Mouse (Mus musculus) forebrain, postnatal 0 days (tissue): ENCODE data around the gene Spindoc. TPM values are rescaled to one million over a fixed set of nuclear protein-coding genes. Genes with fewer than 3 reads are reported as not detected.
A peak's percentile ranks its signal among the peaks of the same experiment; 100 is the strongest.

Experiments
- ATAC-seq: fragments of 200-750 bp; cut with Nextera tagmentation; 2 replicates; pipeline ENCODE4 v1.8.0; 2017; ENCODE audit warnings: mild to moderate bottlenecking, moderate library complexity
- DNase-seq: peaks from one replicate; pipeline ENCODE4 v3.0.0-alpha.2; 2015
- H3K27ac ChIP-seq: fragments of 300-500 bp; sonication (generic); 2 replicates; pipeline ENCODE4 v1.5.1; 2014; ENCODE audit warnings: low read depth, mild to moderate bottlenecking, antibody characterized with exemption, low read length, moderate library complexity, mixed read lengths
- H3K27me3 ChIP-seq: fragments of 300-500 bp; sonication (generic); 2 replicates; pipeline ENCODE4 v1.6.1; 2014; ENCODE audit warnings: mild to moderate bottlenecking, low read length, mixed read lengths; ENCODE audit not compliant: insufficient read depth
- H3K36me3 ChIP-seq: fragments of 300-500 bp; sonication (generic); 2 replicates; pipeline ENCODE4 v1.6.1; 2014; ENCODE audit warnings: mild to moderate bottlenecking, moderate library complexity; ENCODE audit not compliant: insufficient read depth
- H3K4me1 ChIP-seq: fragments of 300-500 bp; sonication (generic); 2 replicates; pipeline ENCODE4 v1.6.1; 2014; ENCODE audit warnings: antibody characterized with exemption; ENCODE audit not compliant: insufficient read depth
- H3K4me2 ChIP-seq: fragments of 300-500 bp; sonication (generic); 2 replicates; pipeline ENCODE4 v1.6.1; 2014; ENCODE audit warnings: low read depth, mild to moderate bottlenecking, moderate library complexity
- H3K4me3 ChIP-seq: fragments of 300-500 bp; sonication (generic); 2 replicates; pipeline ENCODE4 v1.5.1; 2014; ENCODE audit warnings: low read depth, low read length, mixed read lengths
- H3K9ac ChIP-seq: fragments of 300-500 bp; sonication (generic); 2 replicates; pipeline ENCODE4 v1.6.1; 2014; ENCODE audit warnings: mild to moderate bottlenecking
- H3K9me3 ChIP-seq: fragments of 300-500 bp; sonication (generic); 2 replicates; pipeline ENCODE4 v1.6.1; 2016; ENCODE audit warnings: low read length
- CTCF ChIP-seq: sonication (generic); IDR thresholded peaks from 2 replicates; pipeline ENCODE4 v1.5.1; 2016; ENCODE audit warnings: antibody characterized with exemption, control low read depth, low read depth
- WGBS: fragments of 180-500 bp; shearing (Covaris S2); extraction: QIAGEN DNeasy Blood & Tissue Kit; methylation state at CpG from one replicate; pipeline ENCODE4 v1.1.7; 2014; 5-methylcytosine and 5-hydroxymethylcytosine counted together
- polyA plus RNA-seq: library from polyadenylated mRNA; unstranded; fragments of >200 nt; fragmentation: Nextera tagmentation; extraction: Ambion mirVana; gene quantifications from 2 replicates; pipeline ENCODE4 v1.2.1, GENCODE M21; 2015
- total RNA-seq: library from RNA; depleted of rRNA; stranded (reverse); fragments of >200 nt; gene quantifications from 2 replicates; pipeline ENCODE4 v1.2.3, GENCODE M21; 2014

Spindoc gene
- total and polyA plus RNA-seq, 2 experiments from 2014 or later, result 20.8 to 48.9 TPM

DNA sequence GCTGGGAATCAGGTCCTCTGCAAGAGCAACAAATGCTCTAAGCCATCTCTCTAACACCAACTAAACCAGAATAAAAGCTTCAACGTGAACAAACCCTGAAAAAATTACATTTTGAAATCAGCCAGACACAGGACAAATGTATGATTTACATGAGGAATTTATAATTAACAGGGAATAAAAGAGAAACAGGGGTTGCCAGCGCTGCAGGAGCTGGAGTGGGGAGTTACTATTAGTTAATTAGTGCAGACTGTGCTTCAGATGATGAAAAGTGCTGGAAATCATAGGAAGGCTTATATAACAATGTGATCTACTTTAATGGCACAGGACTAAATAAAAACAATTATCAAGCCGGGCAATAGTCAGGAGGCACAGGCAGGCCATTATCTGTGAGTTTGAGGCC, 61.4 kb downstream of the Spindoc start:
- ATAC-seq (no peak), DNase-seq (no peak)
- 43% methylated on average over 3 of the region's 3 CpGs for WGBS

GRCm38 (mm10) chr19:7320181-7320580, 62.6 kb downstream of the Spindoc start:
- Histone ChIP-seq H3K4me2 (no peak overlapping the region), H3K4me1 (no peaks in the 10 kb centered on the region), H3K27me3 (no peaks in the 10 kb centered on the region), H3K36me3 (no peaks in the 10 kb centered on the region), H3K9me3 (no peaks in the 10 kb centered on the region), H3K4me3 (no peak overlapping the region), H3K27ac (no peak overlapping the region), H3K9ac (no peak overlapping the region)
- no peak for ATAC-seq
- TF ChIP-seq CTCF, result no peak
- WGBS, result 49% methylated on average over 2 of the region's 2 CpGs
- DNase-seq, result no peak

More for the DNA sequence above, 61.4 kb downstream of the Spindoc start:
- Histone ChIP-seq H3K9me3 (no peaks in the 10 kb centered on the region), H3K27ac (no peak overlapping the region), H3K4me3 (no peak overlapping the region), H3K4me2 (no peak overlapping the region), H3K9ac (no peak overlapping the region), H3K4me1 (no peaks in the 10 kb centered on the region), H3K36me3 (no peaks in the 10 kb centered on the region), H3K27me3 (no peaks in the 10 kb centered on the region)
- TF ChIP-seq CTCF, result no peak

GRCm38 (mm10) chr19:7317716-7318115, 65.1 kb downstream of the Spindoc start:
- Histone ChIP-seq H3K4me3 (no peak overlapping the region), H3K36me3 (no peaks in the 10 kb centered on the region), H3K27me3 (no peaks in the 10 kb centered on the region), H3K27ac (no peak overlapping the region), H3K9ac (no peak overlapping the region), H3K4me2 (no peak overlapping the region), H3K9me3 (no peaks in the 10 kb centered on the region), H3K4me1 (no peaks in the 10 kb centered on the region)
- no peak for TF ChIP-seq CTCF
- ATAC-seq, result no peak
- DNase-seq, result no peak
- WGBS, result 90% methylated on average over 4 of the region's 4 CpGs

- WGBS, result 86% methylated on average over 4 of the region's 4 CpGs
- H3K4me3 ChIP-seq, result no peak overlapping the region
- H3K27ac ChIP-seq, result no peak overlapping the region
- no peaks in the 10 kb centered on the region for H3K27me3 ChIP-seq
- no peaks in the 10 kb centered on the region for H3K4me1 ChIP-seq
- no peak for TF ChIP-seq CTCF
- H3K9me3 ChIP-seq, result no peaks in the 10 kb centered on the region
- no peak for ATAC-seq
- H3K4me2 ChIP-seq, result no peak overlapping the region
- no peak for DNase-seq
- no peak overlapping the region for H3K9ac ChIP-seq
- H3K36me3 ChIP-seq, result no peaks in the 10 kb centered on the region
These were observed 66.0 kb downstream of the Spindoc start for GRCm38 (mm10) chr19:7316822-7317221.

- no peak for DNase-seq
- no peak for TF ChIP-seq CTCF
- no peak overlapping the region for H3K4me3 ChIP-seq
- no peaks in the 10 kb centered on the region for H3K27me3 ChIP-seq
- H3K9me3 ChIP-seq, result no peaks in the 10 kb centered on the region
- H3K27ac ChIP-seq, result peak overlapping the region; percentile 59; the same call in 1 of the 2 replicates
- H3K9ac ChIP-seq, result no peak overlapping the region
- WGBS, result 60% methylated on average over 4 of the region's 4 CpGs
- H3K4me1 ChIP-seq, result 0 out of 2 replicates have a peak, but pooled peaks cover 4% of the 10 kb centered on the region
- ATAC-seq, result no peak
- H3K36me3 ChIP-seq, result no peaks in the 10 kb centered on the region
- no peak overlapping the region for H3K4me2 ChIP-seq
These were observed 67.2 kb downstream of the Spindoc start for GRCm38 (mm10) chr19:7315587-7315984.

DNA sequence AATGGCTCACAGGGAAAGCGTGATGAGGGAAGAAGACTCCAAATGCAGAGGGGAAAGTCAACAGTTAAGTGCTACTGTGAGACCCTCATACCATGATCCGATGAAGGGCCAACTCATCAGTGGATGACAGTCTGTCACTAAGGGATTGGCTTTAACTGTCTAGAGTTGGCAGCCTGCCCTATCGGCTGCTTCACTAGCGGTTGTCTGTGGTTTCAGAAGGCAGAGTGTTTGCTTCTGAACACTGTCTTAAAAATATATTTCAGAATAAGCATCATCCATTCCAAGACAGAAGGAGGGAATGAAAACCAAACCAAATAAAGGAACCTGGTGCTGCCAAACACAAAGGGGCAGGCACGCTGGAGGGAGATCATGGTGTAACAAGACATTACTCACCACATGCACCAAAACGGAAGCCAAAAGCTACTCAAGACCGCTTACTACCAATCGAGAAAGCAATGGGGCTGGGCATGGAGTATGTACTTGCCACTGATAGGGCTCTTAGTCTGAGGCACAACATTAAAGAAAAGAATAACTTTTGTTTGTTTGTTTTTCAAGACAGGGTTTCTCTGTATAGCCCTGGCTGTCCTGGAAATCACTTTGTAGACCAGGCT, 67.7 kb downstream of the Spindoc start:
- Histone ChIP-seq H3K27ac (peak overlapping the region; percentile 59; the same call in 1 of the 2 replicates), H3K4me1 (0 out of 2 replicates have a peak, but pooled peaks cover 5% of the 10 kb centered on the region), H3K4me2 (no peak overlapping the region), H3K9ac (no peak overlapping the region), H3K9me3 (no peaks in the 10 kb centered on the region), H3K36me3 (no peaks in the 10 kb centered on the region), H3K4me3 (no peak overlapping the region), H3K27me3 (no peaks in the 10 kb centered on the region)
- ATAC-seq (peak; percentile 78), DNase-seq (peak; percentile 67)
- TF ChIP-seq CTCF, result no peak
- WGBS, result 54% methylated on average over 8 of the region's 8 CpGs

- Histone ChIP-seq H3K4me3 (no peak overlapping the region), H3K4me2 (no peak overlapping the region), H3K27ac (no peak overlapping the region), H3K9me3 (no peaks in the 10 kb centered on the region), H3K4me1 (peaks cover 8% of the 10 kb centered on the region; the same call in 1 of the 2 replicates), H3K36me3 (no peaks in the 10 kb centered on the region), H3K9ac (no peak overlapping the region), H3K27me3 (no peaks in the 10 kb centered on the region)
- ATAC-seq, result no peak
- no peak for TF ChIP-seq CTCF
- no peak for DNase-seq
- WGBS, result 79% methylated on average over 2 of the region's 2 CpGs
These were observed 69.1 kb downstream of the Spindoc start for GRCm38 (mm10) chr19:7313660-7314059.
